Mouse (Mus musculus): ENCODE measurements around the gene Fam107a. TPM values are rescaled to one million over a fixed set of nuclear protein-coding genes. Genes with fewer than 3 reads are reported as not detected.

The Fam107a gene
- total RNA-seq, 2 experiments from 2014 or later, result 2.8 to 8.4 TPM

DNA sequence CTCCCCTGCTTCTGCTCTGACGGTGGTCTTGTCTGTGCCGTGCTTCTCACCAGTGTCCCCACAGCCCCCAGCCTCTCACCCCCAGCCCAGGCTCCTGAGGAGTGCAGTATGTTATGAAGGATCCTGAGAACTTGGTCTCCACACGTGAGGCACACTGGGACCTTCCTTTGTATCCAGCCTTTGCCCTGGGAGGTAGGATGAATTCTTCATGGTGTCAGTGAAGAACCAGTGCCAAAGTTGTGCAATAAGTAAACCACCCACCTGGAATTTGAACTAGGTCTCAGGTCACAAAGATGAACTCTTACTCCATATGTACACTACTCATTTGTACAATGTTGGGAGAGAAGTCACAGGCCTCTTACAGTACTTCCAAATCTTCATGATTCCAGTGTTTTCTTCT lies 58.7 kb downstream of the Fam107a start, which contains the start of gene Acox2:
Acox2 (minus strand) TSS at position 188 of the 400 bp plus-strand sequence.
- no peak for DNase-seq
- intact Hi-C loops (cut with DNase I; ENCODE audit: low total_unique reads), result no loop called here

DNA sequence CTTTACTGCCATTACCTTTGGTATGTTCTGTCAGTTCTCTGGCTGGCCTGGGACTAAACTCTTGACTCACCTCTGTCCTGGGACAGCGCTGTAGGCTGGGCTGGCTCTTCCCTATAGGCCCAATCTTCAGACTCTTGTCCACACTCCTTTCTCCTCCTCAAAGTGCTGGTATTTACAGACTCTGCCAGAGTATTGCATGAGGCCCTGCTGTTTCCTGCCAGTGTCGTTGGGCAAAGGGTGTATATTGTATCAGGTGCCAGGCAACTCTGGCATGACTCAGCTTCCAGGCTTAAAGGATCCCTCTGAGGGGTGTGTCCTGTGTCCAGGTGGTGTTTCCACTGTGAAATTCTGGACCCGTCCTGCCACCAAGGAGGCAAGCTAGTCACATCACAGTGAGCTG lies 59.1 kb downstream of the Fam107a start:
- intact Hi-C loops (cut with DNase I; ENCODE audit: low total_unique reads), result no loop called here
- DNase-seq, result no peak

- DNase-seq, result no peak
Observed at GRCm38 (mm10) chr14:8258335-8258627, 59.5 kb downstream of the Fam107a start.

GRCm38 (mm10) chr14:8257521-8258334 lies 60.1 kb downstream of the Fam107a start:
- no peak for DNase-seq
- intact Hi-C loops (cut with DNase I; ENCODE audit: low total_unique reads), result no loop called here

More at GRCm38 (mm10) chr14:8258335-8258627, 59.5 kb downstream of the Fam107a start:
- intact Hi-C loops (cut with DNase I; ENCODE audit: low total_unique reads), result no loop called here

DNA sequence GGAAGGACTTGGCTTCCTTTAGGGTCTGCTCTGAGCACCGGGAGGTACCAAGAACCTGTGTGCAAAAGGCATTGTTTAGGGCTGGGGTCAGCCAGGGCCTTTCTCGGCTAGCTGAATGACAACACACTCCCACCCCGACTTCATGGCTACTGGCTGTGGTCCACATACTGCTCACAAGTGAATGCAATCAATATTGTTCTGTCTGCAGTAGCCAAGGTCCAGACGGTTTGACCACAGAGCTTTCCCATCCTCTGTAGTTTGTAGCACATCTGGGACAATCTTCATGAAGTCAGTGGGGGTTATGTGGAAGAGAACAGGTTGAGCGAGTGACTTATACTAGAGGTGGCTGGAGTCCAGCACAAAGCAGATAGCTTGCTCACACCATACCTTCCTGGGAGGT lies 60.9 kb downstream of the Fam107a start:
- DNase-seq, result no peak
- intact Hi-C loops (cut with DNase I; ENCODE audit: low total_unique reads), result no loop called here

DNA sequence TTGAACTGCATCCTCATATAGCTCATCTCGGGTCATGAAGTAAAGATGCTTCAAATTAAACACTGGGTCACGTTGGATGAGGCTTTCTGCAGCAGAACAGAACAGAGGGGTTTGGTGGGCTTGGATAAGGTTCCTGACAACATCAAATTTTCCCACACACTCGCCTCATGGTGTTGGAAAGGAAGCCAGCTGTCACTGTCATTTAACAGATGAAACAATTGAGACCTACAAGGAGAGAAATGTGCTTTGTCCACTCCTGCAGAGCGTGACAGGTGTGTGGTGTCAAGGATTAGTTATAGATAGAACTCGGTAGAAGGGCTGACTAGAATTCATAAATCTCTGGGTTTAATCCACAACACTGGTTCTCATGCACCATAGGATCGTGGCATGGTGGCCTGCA lies 61.8 kb downstream of the Fam107a start:
- DNase-seq, result no peak
- intact Hi-C loops (cut with DNase I; ENCODE audit: low total_unique reads), result no loop called here

GRCm38 (mm10) chr14:8255076-8255729 lies 62.6 kb downstream of the Fam107a start:
- intact Hi-C loops (cut with DNase I; ENCODE audit: low total_unique reads), result no loop called here
- DNase-seq, result peak; percentile 54

DNA sequence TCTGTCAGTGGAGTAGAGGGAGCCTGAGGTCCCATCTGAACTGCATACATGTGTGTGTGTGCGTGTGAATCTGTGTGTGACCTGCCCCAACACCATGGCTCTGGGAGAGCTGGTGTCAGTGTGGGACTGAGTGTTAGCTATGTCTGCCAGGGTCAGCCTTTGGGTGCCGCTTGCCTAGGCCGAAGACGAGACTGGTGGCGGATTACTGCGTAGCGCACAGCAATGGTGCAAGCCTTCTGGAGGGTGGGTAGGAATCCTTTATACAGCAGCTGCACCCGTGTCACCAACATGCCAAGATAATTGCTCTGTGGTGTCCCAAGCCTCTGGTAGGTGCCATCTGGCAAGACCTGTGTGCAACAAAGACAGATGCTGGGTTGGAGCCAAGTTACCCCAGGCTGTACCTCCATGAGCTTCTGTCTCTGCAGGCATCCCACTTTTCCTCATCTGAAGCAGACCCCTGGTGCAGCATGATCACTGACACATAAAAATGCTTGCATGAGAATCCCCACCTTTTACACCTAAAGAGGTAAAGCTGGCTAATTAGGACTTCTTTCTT lies 66.4 kb downstream of the Fam107a start:
- intact Hi-C loops (cut with DNase I; ENCODE audit: low total_unique reads), result no loop called here
- DNase-seq, result no peak

DNA sequence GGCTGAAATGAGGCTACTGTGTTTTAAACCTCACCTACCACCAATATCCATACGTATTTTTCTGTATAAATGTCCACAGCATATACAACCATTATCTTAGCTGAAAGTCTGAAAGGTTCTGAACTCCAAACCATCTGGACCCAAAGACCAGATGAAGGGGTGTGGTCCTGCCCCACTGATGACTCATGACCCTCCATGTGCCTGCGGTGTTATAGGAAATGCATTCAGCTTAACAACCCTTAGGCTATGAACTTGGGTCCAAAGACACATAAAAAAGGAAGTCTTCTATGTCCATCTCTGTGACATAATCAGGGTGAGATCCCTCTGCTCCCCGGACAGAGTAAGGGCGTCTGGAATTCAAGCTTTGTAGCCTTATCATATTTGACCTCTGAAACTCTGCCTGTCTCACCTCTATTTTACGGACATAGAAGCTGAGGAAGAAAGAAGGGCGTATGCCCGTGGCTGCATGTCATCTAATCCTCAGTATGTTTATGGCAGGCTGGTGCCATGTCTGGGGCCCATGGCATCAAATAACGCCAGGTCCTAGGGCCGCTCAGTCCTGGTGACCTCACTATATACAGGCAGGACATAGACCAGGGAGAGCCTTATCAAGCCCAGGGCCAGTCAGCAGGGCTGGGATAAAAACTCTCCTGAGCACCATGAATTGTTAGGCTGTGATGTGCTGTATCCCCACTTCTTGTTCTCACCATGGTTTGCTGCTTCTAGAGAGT lies 67.5 kb downstream of the Fam107a start:
- intact Hi-C loops (cut with DNase I; ENCODE audit: low total_unique reads), result no loop called here
- no peak for DNase-seq

DNA sequence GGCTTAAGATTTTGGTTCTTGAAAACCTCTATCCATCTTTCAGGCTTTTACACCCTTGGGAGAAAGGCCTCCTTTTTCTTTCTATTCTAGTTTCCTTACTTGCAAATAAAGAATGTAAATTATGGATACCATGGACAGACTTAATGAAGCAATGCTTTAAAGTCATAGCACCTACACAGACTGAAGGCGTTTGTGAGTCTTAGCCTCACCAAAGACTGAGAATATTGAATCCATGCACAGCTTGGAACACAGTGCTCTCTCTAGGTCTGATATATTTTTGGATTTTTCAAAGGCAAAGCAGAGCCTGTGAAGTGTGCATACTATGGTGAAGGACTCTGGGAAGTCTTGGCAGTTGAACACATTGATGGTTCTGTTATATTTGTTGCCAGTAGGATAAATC lies 68.6 kb downstream of the Fam107a start:
- DNase-seq, result no peak
- intact Hi-C loops (cut with DNase I; ENCODE audit: low total_unique reads), result loop anchor here (10.0 kb wide), 1 partner anchor 96 kb away; no protein-coding TSS in a partner anchor

- intact Hi-C loops (cut with DNase I; ENCODE audit: low total_unique reads), result loop anchor here (10.0 kb wide), 1 partner anchor 98 kb away; no protein-coding TSS in a partner anchor
- no peak for DNase-seq
Observed at GRCm38 (mm10) chr14:8246878-8247277, 70.9 kb downstream of the Fam107a start.

Other genes with a start within 250 kb of the Fam107a start
- 10 to 100 TPM; 18.7 to 21.1 TPM for gene Rpp14, start 237.7 kb downstream of the Fam107a start, total RNA-seq (2021)
- 10 to 100 TPM; 11.4 to 11.6 TPM for gene Pxk, start 219.8 kb downstream of the Fam107a start, total RNA-seq (2021)
- gene Pdhb, start 145.0 kb downstream of the Fam107a start, total RNA-seq (2021), result 100 to 1,000 TPM; 335 to 409 TPM
- gene Kctd6, start 103.9 kb downstream of the Fam107a start, total RNA-seq (2021), result 1 to 10 TPM; 6.6 to 7.4 TPM
- under 1 TPM in 1 of 2 experiments, not detected in 1; 0.08 TPM for gene Acox2, start 58.7 kb downstream of the Fam107a start, total RNA-seq (2021)
- not detected for gene Oit1, start 60.7 kb upstream of the Fam107a start, total RNA-seq (2021)

All from gastrocnemius, postnatal 14 days (tissue).